Mouse (Mus musculus) kidney, postnatal 0 days (tissue): ENCODE results near the gene Piwil4. TPM values are rescaled to one million over a fixed set of nuclear protein-coding genes. Genes with fewer than 3 reads are reported as not detected.

Experiments used
- ATAC-seq: fragments of 200-750 bp; cut with Nextera tagmentation; replicated peaks from 2 replicates; pipeline ENCODE4 v1.8.0; 2017; ENCODE audit warnings: low read depth, moderate number of reproducible peaks, moderate TSS enrichment, moderate library complexity; ENCODE audit not compliant: low FRiP score
- DNase-seq: peaks from one replicate; pipeline ENCODE4 v3.0.0-alpha.2; 2016; ENCODE audit warnings: low spot score
- H3K27ac ChIP-seq: fragments of 300-500 bp; sonication (generic); 2 replicates; pipeline ENCODE4 v1.5.1; 2014; ENCODE audit warnings: mild to moderate bottlenecking
- H3K27me3 ChIP-seq: fragments of 300-500 bp; sonication (generic); 2 replicates; pipeline ENCODE4 v1.6.1; 2014; ENCODE audit warnings: low read length, mixed read lengths; ENCODE audit not compliant: insufficient read depth
- H3K36me3 ChIP-seq: fragments of 300-500 bp; sonication (generic); 2 replicates; pipeline ENCODE4 v1.6.1; 2014; ENCODE audit warnings: low read length, mixed read lengths; ENCODE audit not compliant: insufficient read depth
- H3K4me1 ChIP-seq: fragments of 300-500 bp; sonication (generic); replicated peaks from 2 replicates; pipeline ENCODE4 v1.6.1; 2014; ENCODE audit warnings: antibody characterized with exemption, low read length, mixed read lengths; ENCODE audit not compliant: insufficient read depth
- H3K4me2 ChIP-seq: fragments of 300-500 bp; sonication (generic); 2 replicates; pipeline ENCODE4 v1.6.1; 2014; ENCODE audit warnings: mild to moderate bottlenecking, low read length, moderate library complexity, mixed read lengths
- H3K4me3 ChIP-seq: fragments of 300-500 bp; sonication (generic); replicated peaks from 2 replicates; pipeline ENCODE4 v1.5.1; 2014; ENCODE audit warnings: low read depth, low read length
- H3K9ac ChIP-seq: fragments of 300-500 bp; sonication (generic); 2 replicates; pipeline ENCODE4 v1.6.1; 2014; ENCODE audit warnings: low read depth, low read length
- H3K9me3 ChIP-seq: fragments of 300-500 bp; sonication (generic); replicated peaks from 2 replicates; pipeline ENCODE4 v1.6.1; 2016; ENCODE audit warnings: low read length, inconsistent platforms, mixed read lengths
- CTCF ChIP-seq: IDR thresholded peaks from 2 replicates; pipeline ENCODE4 v1.5.1; 2016; ENCODE audit warnings: antibody characterized with exemption, low read depth, mild to moderate bottlenecking, moderate library complexity
- WGBS: fragments of 180-500 bp; shearing (Covaris S2); extraction: QIAGEN DNeasy Blood & Tissue Kit; methylation state at CpG from one replicate; pipeline ENCODE4 v1.1.7; 2014; 5-methylcytosine and 5-hydroxymethylcytosine counted together
- polyA plus RNA-seq: library from polyadenylated mRNA; unstranded; fragments of >200 nt; fragmentation: Nextera tagmentation; extraction: Ambion mirVana; gene quantifications from 2 replicates; pipeline ENCODE4 v1.2.1, GENCODE M21; 2015

Piwil4 gene
- polyA plus RNA-seq, 1 experiment from 2014 or later, result 0.11 TPM

DNA sequence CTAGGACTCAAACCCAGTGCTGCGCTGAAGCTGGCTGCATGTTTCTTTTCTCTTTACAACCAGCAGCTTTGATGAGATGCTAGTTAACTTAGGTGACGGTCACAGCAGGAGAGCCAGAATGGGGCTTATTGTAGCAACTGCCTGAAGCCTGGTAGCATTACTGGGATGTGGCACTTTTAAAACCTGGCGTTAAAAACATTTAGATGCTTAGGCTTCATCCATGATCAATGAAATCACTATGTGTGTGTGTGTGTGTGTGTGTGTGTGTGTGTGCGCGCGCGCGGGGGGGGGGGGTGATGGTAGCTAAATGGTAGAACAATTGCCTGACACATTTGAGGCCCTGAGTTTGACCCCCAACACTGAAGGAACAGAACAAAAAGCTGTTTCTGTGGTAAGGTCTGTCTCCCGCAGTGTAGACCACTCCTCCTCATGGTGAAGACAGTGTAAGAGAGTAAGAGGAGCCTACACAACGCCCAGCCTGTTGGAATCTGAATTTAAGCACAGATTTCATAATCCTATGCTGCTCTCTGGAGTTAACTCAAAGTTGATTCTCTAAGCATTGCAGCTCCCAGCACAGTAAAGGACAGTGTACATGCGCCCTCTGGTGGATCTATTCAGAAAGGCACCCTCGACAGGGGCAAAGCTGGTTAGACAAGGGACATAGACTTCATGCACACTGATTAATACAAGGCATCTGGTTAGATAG is 41.8 kb downstream of the Piwil4 start:
- ATAC-seq, result peak; percentile 82
- Histone ChIP-seq H3K36me3 (no peaks in the 10 kb centered on the region), H3K4me2 (no peak overlapping the region), H3K9me3 (no peaks in the 10 kb centered on the region), H3K27ac (no peak overlapping the region), H3K4me1 (no peaks in the 10 kb centered on the region), H3K27me3 (no peaks in the 10 kb centered on the region), H3K4me3 (no peak overlapping the region), H3K9ac (no peak overlapping the region)
- DNase-seq, result peak; percentile 94
- peak; percentile 99 for TF ChIP-seq CTCF
- WGBS, result 51% methylated on average over 12 of the region's 12 CpGs

GRCm38 (mm10) chr9:14697903-14698302 is 42.6 kb downstream of the Piwil4 start:
- no peak overlapping the region for H3K4me2 ChIP-seq
- no peaks in the 10 kb centered on the region for H3K4me1 ChIP-seq
- no peaks in the 10 kb centered on the region for H3K36me3 ChIP-seq
- no peak for ATAC-seq
- H3K27me3 ChIP-seq, result no peaks in the 10 kb centered on the region
- no peak overlapping the region for H3K4me3 ChIP-seq
- no peaks in the 10 kb centered on the region for H3K9me3 ChIP-seq
- no peak overlapping the region for H3K27ac ChIP-seq
- WGBS, result 68% methylated on average over 4 of the region's 4 CpGs
- DNase-seq, result peak; percentile 14
- TF ChIP-seq CTCF, result peak; percentile 61
- no peak overlapping the region for H3K9ac ChIP-seq

- H3K4me2 ChIP-seq, result no peak overlapping the region
- 60% methylated on average over 12 of the region's 12 CpGs for WGBS
- no peak overlapping the region for H3K9ac ChIP-seq
- no peak for TF ChIP-seq CTCF
- no peaks in the 10 kb centered on the region for H3K36me3 ChIP-seq
- DNase-seq (no peak), ATAC-seq (no peak)
- H3K4me3 ChIP-seq, result no peak overlapping the region
- no peaks in the 10 kb centered on the region for H3K27me3 ChIP-seq
- H3K4me1 ChIP-seq, result no peaks in the 10 kb centered on the region
- no peaks in the 10 kb centered on the region for H3K9me3 ChIP-seq
- H3K27ac ChIP-seq, result no peak overlapping the region
Observed at GRCm38 (mm10) chr9:14689376-14690108, 51.0 kb downstream of the Piwil4 start.

GRCm38 (mm10) chr9:14684363-14684762 is 56.2 kb downstream of the Piwil4 start:
- Histone ChIP-seq H3K4me3 (no peak overlapping the region), H3K4me2 (no peak overlapping the region), H3K4me1 (no peaks in the 10 kb centered on the region), H3K9me3 (no peaks in the 10 kb centered on the region), H3K36me3 (no peaks in the 10 kb centered on the region), H3K9ac (no peak overlapping the region), H3K27me3 (no peaks in the 10 kb centered on the region), H3K27ac (no peak overlapping the region)
- WGBS, result 59% methylated on average over 4 of the region's 4 CpGs
- TF ChIP-seq CTCF, result no peak
- ATAC-seq (no peak), DNase-seq (peak; percentile 9)

DNA sequence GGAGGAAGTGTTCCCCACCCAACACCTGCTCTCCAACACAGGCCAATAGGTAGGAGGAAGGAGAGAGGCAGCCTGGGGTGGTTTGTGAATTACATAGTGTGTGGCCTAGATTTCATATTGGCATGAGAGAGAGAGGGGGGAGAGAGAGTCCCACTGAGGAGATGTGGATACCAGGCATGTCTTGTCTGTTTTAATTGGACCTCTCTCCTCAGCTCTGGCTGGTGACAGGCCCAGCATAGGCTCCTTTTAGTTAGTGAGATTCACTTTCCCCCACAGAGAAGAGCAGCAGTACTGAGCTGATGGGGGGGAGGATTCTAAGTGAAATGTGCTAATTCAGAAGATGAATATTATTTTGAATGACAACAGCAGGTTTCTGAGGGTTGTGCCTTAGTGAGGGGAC is 57.8 kb downstream of the Piwil4 start:
- H3K4me2 ChIP-seq, result no peak overlapping the region
- ATAC-seq (no peak), DNase-seq (no peak)
- no peaks in the 10 kb centered on the region for H3K27me3 ChIP-seq
- no peaks in the 10 kb centered on the region for H3K36me3 ChIP-seq
- no peak overlapping the region for H3K27ac ChIP-seq
- no peaks in the 10 kb centered on the region for H3K4me1 ChIP-seq
- H3K4me3 ChIP-seq, result no peak overlapping the region
- TF ChIP-seq CTCF, result no peak
- H3K9ac ChIP-seq, result no peak overlapping the region
- no peaks in the 10 kb centered on the region for H3K9me3 ChIP-seq

- no peak for TF ChIP-seq CTCF
- Histone ChIP-seq H3K4me2 (no peak overlapping the region), H3K36me3 (no peaks in the 10 kb centered on the region), H3K9me3 (no peaks in the 10 kb centered on the region), H3K4me1 (no peaks in the 10 kb centered on the region), H3K9ac (no peak overlapping the region), H3K27ac (no peak overlapping the region), H3K4me3 (no peak overlapping the region), H3K27me3 (no peaks in the 10 kb centered on the region)
- DNase-seq (no peak), ATAC-seq (no peak)
- 36% methylated on average over 2 of the region's 2 CpGs for WGBS
Observed at GRCm38 (mm10) chr9:14680584-14680983, 59.9 kb downstream of the Piwil4 start.
